Mouse (Mus musculus) brain, embryonic 14.5 days (tissue): Measurements from ENCODE around the gene Ptprr. TPM values are rescaled to one million over a fixed set of nuclear protein-coding genes. Genes with fewer than 3 reads are reported as not detected.

Experiments
- DNase-seq: peaks from one replicate; pipeline ENCODE4 v3.0.0-alpha.2; 2011; ENCODE audit warnings: low read depth
- CTCF ChIP-seq: fragments of 200-500 bp; IDR thresholded peaks from 2 replicates; pipeline ENCODE4 v1.5.1; 2012; ENCODE audit warnings: inconsistent platforms, mild to moderate bottlenecking, moderate library complexity, borderline replicate concordance; ENCODE audit not compliant: insufficient read depth, insufficient read length; ENCODE audit errors: extremely low read depth
- POLR2A ChIP-seq: fragments of 200-500 bp; IDR thresholded peaks from 2 replicates; pipeline ENCODE4 v1.6.1; 2012; ENCODE audit warnings: mild to moderate bottlenecking, inconsistent platforms, borderline replicate concordance; ENCODE audit not compliant: poor library complexity, insufficient read depth, insufficient read length, severe bottlenecking; ENCODE audit errors: extremely low read depth
- polyA plus RNA-seq: library from polyadenylated mRNA; depleted of rRNA; stranded (reverse); fragments of >200 nt; gene quantifications from 2 replicates; pipeline ENCODE4 v1.2.3, GENCODE M21; 2012

The Ptprr gene
- polyA plus RNA-seq, 1 experiment, result 9.2 TPM

DNA sequence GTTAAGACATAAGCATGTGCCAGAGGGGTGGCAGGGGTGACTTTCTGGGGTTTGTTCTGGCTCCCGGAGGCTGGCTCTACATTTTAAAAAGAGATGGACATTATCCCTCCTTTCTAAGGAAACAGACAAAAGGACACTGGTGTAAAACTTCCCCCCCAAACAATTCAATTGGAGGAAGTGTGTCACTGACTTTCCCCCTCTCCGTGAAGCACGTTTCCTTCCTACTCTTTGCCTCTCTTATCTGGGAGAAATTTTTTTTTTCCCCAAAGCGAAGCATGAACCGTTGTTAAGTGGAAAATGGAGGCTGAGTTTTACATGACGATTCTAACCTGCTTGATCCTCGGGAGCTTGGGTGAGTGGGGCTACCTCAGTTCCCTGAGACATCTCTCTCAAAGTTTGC lies 257.3 kb downstream of the Ptprr start, which contains the start of gene Ptprb:
TSS of gene Ptprb (plus strand) at position 244 of the 400 bp plus-strand sequence.
- TF ChIP-seq POLR2A (no peak), CTCF (no peak)
- DNase-seq, result no peak

- TF ChIP-seq CTCF, result no peak
- no peak for TF ChIP-seq POLR2A
- no peak for DNase-seq
Observed at GRCm38 (mm10) chr10:116286697-116287344, 268.8 kb downstream of the Ptprr start.

DNA sequence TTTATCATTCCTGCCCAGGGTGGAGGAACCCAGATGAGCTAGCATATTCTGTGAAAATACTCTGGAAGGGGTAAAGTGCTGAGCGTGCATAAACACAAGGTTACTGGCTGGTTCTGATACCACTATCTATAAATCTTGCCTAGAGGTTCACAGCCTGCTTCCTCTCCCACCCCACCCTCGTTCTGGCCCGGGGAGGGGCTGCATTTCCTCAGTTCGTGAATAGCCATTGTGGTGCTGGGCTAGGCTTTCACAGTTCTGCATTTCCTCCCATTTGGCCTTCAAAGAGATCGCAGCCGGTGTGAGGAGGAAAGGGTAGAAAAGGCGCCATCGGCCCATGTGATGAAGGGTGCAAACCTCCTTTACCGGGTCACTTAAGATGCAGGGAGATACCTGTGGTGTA lies 270.1 kb downstream of the Ptprr start:
- DNase-seq, result no peak

GRCm38 (mm10) chr10:116290483-116290882 lies 272.5 kb downstream of the Ptprr start:
- no peak for TF ChIP-seq CTCF
- TF ChIP-seq POLR2A, result no peak
- no peak for DNase-seq

More for the DNA sequence above, 270.1 kb downstream of the Ptprr start:
- TF ChIP-seq CTCF, result no peak
- no peak for TF ChIP-seq POLR2A

- TF ChIP-seq POLR2A (no peak), CTCF (no peak)
- DNase-seq, result no peak
Observed at GRCm38 (mm10) chr10:116291153-116291755, 273.2 kb downstream of the Ptprr start.

- no peak for DNase-seq
- TF ChIP-seq POLR2A, result no peak
- TF ChIP-seq CTCF, result no peak
Observed at GRCm38 (mm10) chr10:116296439-116296838, 278.4 kb downstream of the Ptprr start.

DNA sequence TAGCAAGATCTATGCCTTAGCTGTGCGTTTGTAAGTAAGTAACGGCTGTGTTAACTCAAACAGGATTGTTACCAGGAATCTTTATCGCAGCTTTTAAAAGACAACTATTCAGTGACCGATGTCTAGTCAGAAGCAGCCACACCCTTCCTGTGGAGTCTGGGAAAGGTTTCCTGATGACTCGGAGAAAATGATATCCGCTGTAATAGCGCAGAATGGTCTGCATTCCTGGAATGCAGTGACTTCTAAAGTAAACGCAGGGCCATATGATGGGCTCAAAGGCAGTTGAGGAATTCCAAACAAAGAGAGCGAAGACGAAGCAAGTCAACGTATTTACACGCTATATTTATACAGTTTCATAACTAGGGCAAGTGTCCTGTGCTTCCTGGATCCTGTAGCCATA lies 279.8 kb downstream of the Ptprr start:
- no peak for TF ChIP-seq POLR2A
- no peak for TF ChIP-seq CTCF
- DNase-seq, result no peak

- no peak for DNase-seq
- TF ChIP-seq CTCF (no peak), POLR2A (no peak)
Observed at GRCm38 (mm10) chr10:116300824-116301223, 282.8 kb downstream of the Ptprr start.

GRCm38 (mm10) chr10:116301258-116301657 lies 283.2 kb downstream of the Ptprr start:
- TF ChIP-seq CTCF (no peak), POLR2A (no peak)
- DNase-seq, result peak; percentile 58

- DNase-seq, result no peak
- TF ChIP-seq CTCF (no peak), POLR2A (no peak)
Observed at GRCm38 (mm10) chr10:116304355-116304754, 286.3 kb downstream of the Ptprr start.

GRCm38 (mm10) chr10:116309460-116309859 lies 291.4 kb downstream of the Ptprr start:
- TF ChIP-seq POLR2A, result no peak
- no peak for TF ChIP-seq CTCF
- no peak for DNase-seq
